Mouse (Mus musculus): ENCODE measurements around the gene Ddx27. TPM values are rescaled to one million over a fixed set of nuclear protein-coding genes. Genes with fewer than 3 reads are reported as not detected.

Ddx27 gene
- total RNA-seq, 2 experiments from 2014 or later = 12.3 to 13.7 TPM

DNA sequence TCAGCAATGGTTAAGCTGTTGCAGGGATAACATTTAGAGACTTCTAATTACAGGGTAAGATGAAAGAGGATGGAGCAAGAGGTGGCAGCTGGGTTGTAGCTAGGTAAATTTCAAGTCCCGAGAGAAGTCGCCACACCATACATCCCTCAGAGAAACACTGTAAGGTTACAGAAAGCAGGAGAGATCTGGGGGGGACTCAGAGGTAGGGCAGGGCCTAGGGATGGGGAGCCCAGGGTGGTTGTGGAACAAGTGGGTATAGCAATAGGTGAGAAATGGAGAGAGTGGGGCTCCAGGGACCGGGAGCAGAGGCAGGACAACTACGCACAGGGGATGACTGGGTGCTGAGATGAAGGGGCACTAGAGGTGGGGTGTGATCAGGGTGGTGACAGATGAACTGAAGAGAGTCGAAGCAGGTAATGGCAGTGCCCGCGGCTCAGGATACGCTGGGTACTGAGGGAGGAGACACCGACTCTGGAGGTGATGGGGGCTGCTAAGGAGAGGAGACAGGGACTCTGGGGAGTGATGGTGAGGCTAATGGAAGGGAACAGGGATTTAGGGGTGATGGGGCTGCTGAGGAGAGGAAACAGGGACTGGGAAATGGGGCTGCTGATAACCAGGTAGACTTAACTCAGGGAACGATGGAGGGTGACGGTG lies 46.5 kb downstream of the Ddx27 start:
- DNase-seq = no peak
- intact Hi-C loops (cut with DNase I) = no loop called here

DNA sequence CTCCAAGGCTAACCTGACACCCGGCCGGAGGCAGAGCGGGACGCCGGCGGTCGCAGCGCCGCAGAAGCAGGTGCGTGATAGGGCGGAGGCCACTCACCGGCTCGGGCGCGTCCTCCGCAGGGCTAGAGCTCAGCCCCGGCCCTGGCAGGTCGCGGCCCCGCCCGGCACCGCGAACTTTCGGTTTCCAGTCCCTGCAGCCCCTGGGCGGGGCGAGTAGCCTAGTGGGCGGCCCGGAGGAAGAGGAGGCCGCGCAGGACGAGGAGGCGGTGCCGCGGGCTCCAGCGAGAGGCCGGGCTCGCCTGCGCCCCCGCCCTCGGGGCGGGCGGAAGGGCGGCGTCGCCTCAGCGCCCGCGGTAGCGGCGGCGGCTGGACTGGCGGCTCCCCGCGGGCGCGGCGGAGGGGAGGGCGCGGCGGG lies 47.5 kb downstream of the Ddx27 start:
- intact Hi-C loops (cut with DNase I) = no loop called here
- peak; percentile 96 to 98 for DNase-seq

- DNase-seq = peak; percentile 98 to 99
- intact Hi-C loops (cut with DNase I) = no loop called here
Measured at GRCm38 (mm10) chr2:167062965-167063880, 48.2 kb downstream of the Ddx27 start, which contains the start of gene Znfx1. Znfx1 (minus strand) TSS chr2:167063015.

GRCm38 (mm10) chr2:167063906-167064496 lies 49.0 kb downstream of the Ddx27 start:
- no peak for DNase-seq
- intact Hi-C loops (cut with DNase I) = no loop called here

- intact Hi-C loops (cut with DNase I) = no loop called here
- no peak for DNase-seq
Measured at GRCm38 (mm10) chr2:167064601-167065295, 49.8 kb downstream of the Ddx27 start.

- intact Hi-C loops (cut with DNase I) = no loop called here
- DNase-seq = no peak
Measured at GRCm38 (mm10) chr2:167066031-167066430, 51.0 kb downstream of the Ddx27 start.

- DNase-seq = no peak
- intact Hi-C loops (cut with DNase I) = no loop called here
Measured at GRCm38 (mm10) chr2:167066528-167067516, 51.8 kb downstream of the Ddx27 start.

DNA sequence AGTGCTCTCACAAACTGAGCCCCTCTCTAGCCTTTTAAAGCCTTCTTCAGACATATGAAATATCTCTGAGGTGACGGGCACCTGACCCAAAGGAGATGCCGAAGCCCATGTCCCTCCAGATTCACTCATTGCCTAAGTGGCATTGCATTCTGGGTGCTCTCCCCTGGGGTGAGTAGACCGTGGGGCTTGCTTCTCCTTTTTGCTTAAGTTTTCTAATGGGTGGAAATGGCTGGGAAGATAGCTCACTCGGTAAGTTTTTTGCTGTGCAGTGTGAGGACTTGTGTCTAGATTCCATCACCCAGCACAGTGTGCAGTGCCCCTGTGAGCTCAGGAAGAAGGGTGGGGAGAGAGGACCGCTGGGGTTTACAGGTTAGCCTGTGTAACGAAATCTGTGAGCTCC lies 52.6 kb downstream of the Ddx27 start:
- intact Hi-C loops (cut with DNase I) = no loop called here
- no peak for DNase-seq

GRCm38 (mm10) chr2:167070341-167070740 lies 55.3 kb downstream of the Ddx27 start:
- intact Hi-C loops (cut with DNase I) = loop anchor here (5.0 kb wide), 2 partner anchors 132 to 347 kb away; no protein-coding TSS in a partner anchor
- DNase-seq = no peak

DNA sequence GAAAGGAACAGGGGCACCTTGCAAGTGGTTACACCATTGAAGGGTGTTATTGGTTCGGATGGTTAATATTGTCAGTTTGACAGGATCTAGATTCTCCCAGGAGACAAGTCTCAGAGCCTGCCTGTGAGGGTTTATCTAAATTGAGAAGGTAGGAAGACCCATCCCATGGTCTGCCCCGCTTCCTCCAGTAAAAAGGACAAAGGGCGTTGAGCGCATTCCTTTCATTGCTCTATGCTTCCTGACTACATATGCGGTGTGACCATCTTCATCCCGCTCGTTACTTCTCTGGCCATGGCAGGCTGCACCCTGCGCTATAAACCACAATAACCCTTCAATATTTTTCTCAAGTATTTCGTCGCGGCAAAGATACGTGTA lies 56.3 kb downstream of the Ddx27 start:
- no peak for DNase-seq
- intact Hi-C loops (cut with DNase I) = loop anchor here (5.0 kb wide), 2 partner anchors 131 to 346 kb away; no protein-coding TSS in a partner anchor

DNA sequence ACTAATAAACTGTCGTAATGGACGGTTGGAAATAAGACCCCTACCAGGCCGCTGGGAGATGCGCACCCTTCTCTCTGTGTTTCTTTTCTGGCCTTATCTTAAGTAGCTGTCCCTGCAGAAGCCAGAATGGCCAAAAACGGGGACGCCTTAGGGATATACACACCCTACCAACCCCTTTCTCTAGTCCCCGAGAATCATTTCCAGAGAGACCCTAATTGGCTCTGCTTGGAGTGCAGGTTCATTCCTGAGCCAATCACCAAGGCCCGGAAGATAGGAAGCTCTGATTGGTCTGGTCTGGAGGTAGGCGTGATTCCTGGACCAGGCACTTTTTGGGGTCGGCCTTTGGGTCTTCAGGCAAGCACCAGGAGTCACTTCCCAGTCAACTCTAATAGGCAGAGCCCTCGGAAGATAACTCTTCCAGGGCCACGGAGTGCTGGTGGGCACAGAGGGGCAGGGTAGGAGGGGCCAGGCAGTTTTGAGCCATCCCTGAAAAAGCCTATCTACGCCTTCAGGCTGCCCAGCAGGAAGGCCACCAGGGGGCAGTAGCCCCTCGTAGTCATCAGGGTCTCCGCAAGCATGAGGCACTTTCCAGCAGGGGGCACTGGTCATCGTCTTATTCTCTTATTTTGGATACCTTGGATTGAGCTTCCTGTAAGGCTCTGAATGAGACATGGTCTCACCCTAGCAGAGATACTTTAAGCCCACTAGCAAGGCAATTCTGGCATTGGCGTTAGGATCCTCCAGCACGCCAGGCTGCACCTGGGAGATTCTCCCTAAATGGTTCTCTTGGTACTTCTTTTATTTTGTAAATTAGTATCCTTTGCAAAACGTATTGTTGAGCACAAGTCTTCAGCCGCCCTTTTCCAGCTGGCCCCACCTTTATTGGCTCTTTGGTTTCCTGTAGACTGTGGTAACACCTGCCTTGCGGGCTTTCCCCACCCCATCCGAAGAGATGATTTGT lies 56.9 kb downstream of the Ddx27 start:
- peak; percentile 97 to 98 for DNase-seq
- intact Hi-C loops (cut with DNase I) = loop anchor here (1.0 to 5.0 kb wide), 5 partner anchors 41 to 345 kb away; no protein-coding TSS in a partner anchor

GRCm38 (mm10) chr2:167074587-167074986 lies 59.6 kb downstream of the Ddx27 start:
- DNase-seq = no peak
- intact Hi-C loops (cut with DNase I) = loop anchor here (5.0 kb wide), 2 partner anchors 128 to 343 kb away; no protein-coding TSS in a partner anchor

DNA sequence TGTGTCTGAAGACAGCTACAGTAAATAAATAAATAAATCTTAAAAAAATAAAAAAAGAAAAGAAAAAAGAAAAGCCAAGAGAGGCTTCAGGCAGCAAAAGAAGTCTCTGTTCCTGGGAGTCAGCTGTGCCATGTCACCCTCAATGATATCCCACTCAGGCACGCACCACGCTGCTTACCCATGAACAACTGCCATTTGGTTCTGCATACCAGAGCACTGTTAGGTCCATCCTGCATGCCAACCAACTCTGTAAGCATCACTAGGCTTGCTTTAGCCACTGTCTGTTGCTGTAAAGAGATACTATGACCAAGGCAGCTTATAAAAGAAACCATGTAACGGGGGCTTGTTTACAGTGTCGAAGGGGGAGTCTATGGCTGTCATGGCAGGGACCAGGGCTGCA lies 61.4 kb downstream of the Ddx27 start:
- DNase-seq = no peak
- intact Hi-C loops (cut with DNase I) = no loop called here

DNA sequence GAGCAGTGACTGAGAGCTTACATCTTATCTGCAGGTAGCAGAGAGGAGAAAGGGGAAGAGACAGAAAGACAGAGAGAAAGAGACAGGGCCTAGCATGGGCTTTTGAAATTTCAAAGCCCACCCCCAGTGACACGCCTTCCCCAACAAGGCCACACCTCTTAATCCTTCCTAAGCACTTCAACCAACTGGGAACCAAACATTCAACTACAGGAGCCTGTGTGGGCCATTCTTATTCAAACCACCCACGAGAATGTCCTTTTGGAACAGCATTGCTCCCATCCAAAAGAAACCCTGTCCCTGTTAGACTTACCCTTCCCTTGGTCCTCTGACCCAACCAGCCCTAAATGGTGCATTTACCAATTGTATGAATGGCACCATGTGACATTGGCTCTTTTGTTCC lies 61.8 kb downstream of the Ddx27 start:
- intact Hi-C loops (cut with DNase I) = no loop called here
- DNase-seq = no peak

DNA sequence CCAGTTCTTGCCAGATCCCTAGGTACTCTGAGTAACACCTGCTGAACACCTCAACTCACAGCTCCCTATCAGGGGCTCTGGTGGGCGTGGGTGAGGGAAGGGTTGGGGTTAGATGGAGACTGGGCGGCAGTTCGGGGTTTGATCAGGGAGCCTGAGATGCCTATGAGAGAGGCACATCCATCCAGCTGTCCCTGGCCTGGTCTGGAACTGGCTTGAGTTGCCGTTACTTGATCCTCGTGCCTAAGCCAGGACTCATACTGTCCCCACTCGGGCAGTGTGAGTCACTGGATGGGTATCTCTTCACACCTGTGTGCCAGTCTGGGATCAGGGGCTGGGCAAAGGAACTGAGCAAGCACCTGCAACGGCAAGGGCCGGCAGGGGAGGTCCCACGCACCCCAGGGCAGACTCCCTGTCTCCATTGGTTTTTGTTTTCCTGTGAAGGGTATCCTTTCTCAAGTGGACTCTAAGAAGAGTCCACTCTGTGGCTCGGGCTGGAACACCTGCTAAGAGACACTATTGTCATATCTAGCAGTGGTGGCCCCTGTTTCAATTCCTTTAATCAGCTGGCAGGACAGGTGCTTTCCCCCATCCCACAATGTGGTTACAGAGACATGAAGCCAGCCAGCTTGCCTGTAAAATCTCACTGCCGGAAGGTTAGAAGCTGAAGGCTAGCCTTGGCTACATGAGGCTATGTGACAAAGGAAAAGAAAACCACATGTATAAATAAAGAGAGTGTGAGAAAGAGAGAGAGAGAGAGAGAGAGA lies 62.4 kb downstream of the Ddx27 start:
- DNase-seq = no peak
- intact Hi-C loops (cut with DNase I) = no loop called here

GRCm38 (mm10) chr2:167078486-167078885 lies 63.5 kb downstream of the Ddx27 start:
- intact Hi-C loops (cut with DNase I) = no loop called here
- no peak for DNase-seq

GRCm38 (mm10) chr2:167078931-167079495 lies 64.0 kb downstream of the Ddx27 start:
- no peak for DNase-seq
- intact Hi-C loops (cut with DNase I) = no loop called here

All from heart, postnatal 14 days (tissue).